Mouse (Mus musculus) fibroblast of lung, adult 2 months (primary cell): ENCODE data around the gene Kifap3.
A peak's percentile ranks its signal among the peaks of the same experiment; 100 is the strongest.
"Not testable (repeated sequence)": the region's sequence is repeated elsewhere in the genome, so short reads cannot be mapped to it uniquely, and the experiment has no call there.

Source experiments
- DNase-seq: peaks from one replicate; pipeline ENCODE4 v3.0.0-alpha.2; 2011; ENCODE audit warnings: low read depth

Gene Kifap3

GRCm38 (mm10) chr1:163779336-163780115 lies at the start of gene Kifap3:
Gene Kifap3 (plus strand): TSS chr1:163779583.
- peak; percentile 100 for DNase-seq

GRCm38 (mm10) chr1:163731166-163731565 lies 48.2 kb upstream of the Kifap3 start:
- DNase-seq, result not testable (repeated sequence)

GRCm38 (mm10) chr1:163736441-163737238 lies 42.7 kb upstream of the Kifap3 start:
- no peak for DNase-seq

- DNase-seq, result no peak
Observed at GRCm38 (mm10) chr1:163737239-163737533, 42.2 kb upstream of the Kifap3 start.

GRCm38 (mm10) chr1:163751360-163751992 lies 27.9 kb upstream of the Kifap3 start:
- no peak for DNase-seq

GRCm38 (mm10) chr1:163757462-163758207 lies 21.7 kb upstream of the Kifap3 start:
- no peak for DNase-seq

- not testable (repeated sequence) for DNase-seq
Observed at GRCm38 (mm10) chr1:163783577-163783976, 4.2 kb downstream of the Kifap3 start.

- no peak for DNase-seq
Observed at GRCm38 (mm10) chr1:163821365-163821764, 42.0 kb downstream of the Kifap3 start.

GRCm38 (mm10) chr1:163829482-163829881 lies 50.1 kb downstream of the Kifap3 start:
- DNase-seq, result no peak

- no peak for DNase-seq
Observed at GRCm38 (mm10) chr1:163834066-163834465, 54.7 kb downstream of the Kifap3 start.

- DNase-seq, result no peak
Observed at GRCm38 (mm10) chr1:163835062-163835461, 55.7 kb downstream of the Kifap3 start.

GRCm38 (mm10) chr1:163838482-163838881 lies 59.1 kb downstream of the Kifap3 start:
- DNase-seq, result not testable (repeated sequence)

GRCm38 (mm10) chr1:163840555-163840954 lies 61.2 kb downstream of the Kifap3 start:
- DNase-seq, result no peak

- DNase-seq, result no peak
Observed at GRCm38 (mm10) chr1:163842238-163842637, 62.9 kb downstream of the Kifap3 start.

- DNase-seq, result no peak
Observed at GRCm38 (mm10) chr1:163843899-163844298, 64.5 kb downstream of the Kifap3 start.

- no peak for DNase-seq
Observed at GRCm38 (mm10) chr1:163852884-163853560, 73.6 kb downstream of the Kifap3 start.

- no peak for DNase-seq
Observed at GRCm38 (mm10) chr1:163858420-163858819, 79.0 kb downstream of the Kifap3 start.

GRCm38 (mm10) chr1:163861538-163861937 lies 82.2 kb downstream of the Kifap3 start:
- DNase-seq, result no peak

GRCm38 (mm10) chr1:163873158-163873557 lies 93.8 kb downstream of the Kifap3 start:
- no peak for DNase-seq

GRCm38 (mm10) chr1:163889629-163890028 lies 110.2 kb downstream of the Kifap3 start:
- no peak for DNase-seq

GRCm38 (mm10) chr1:163893294-163893693 lies 113.9 kb downstream of the Kifap3 start:
- no peak for DNase-seq
